Mouse (Mus musculus): ENCODE measurements at regions not wholly inside any gene's neighbourhood (a gene's known extent, or its start where the extent isn't known, plus 50 kb on each side); places are given as distances from the start of the nearest gene placed in this dataset.

- TF ChIP-seq CTCF (IDR thresholded peaks at IDR 0.05; ENCODE audit: borderline replicate concordance, insufficient read depth, low read depth, low read length): no peak
- no peak for TF ChIP-seq POLR2A (IDR thresholded peaks at IDR 0.05; ENCODE audit: borderline replicate concordance, insufficient read depth, low read length)
Measured at GRCm38 (mm10) chr9:101407141-101407540, 155.5 kb upstream of the Ppp2r3a start.

Data from cerebellum, adult 2 months (tissue).